Mouse (Mus musculus): ENCODE data around the gene Elmod3.

DNA sequence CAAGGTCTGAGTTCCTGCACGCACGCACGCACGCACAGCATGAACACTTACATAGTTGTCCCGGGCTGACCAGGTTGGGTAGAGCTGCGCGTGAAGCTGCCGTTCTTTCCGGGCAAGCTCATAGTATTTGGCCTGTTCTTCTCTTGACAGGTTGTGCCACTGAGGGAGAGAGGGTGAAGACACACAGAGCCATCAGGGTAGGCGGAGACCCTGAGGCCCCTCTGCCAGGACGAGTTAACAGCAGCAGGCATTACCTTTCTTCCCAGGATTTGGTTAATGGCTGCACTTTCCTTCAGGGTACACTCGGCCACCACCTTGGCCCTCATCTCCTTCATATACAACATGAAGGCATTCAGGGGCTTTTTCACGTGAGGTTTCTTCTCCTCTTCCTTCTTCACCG, 32.7 kb upstream of the Elmod3 start:
- TF ChIP-seq ZNF384 (IDR thresholded peaks at IDR 0.05; ENCODE audit: low read depth, low read length) (no peak), HCFC1 (IDR thresholded peaks at IDR 0.05; ENCODE audit: borderline replicate concordance, insufficient read depth, low read length) (no peak), MAFK (IDR thresholded peaks at IDR 0.05; ENCODE audit: insufficient read depth, low read depth, low read length) (no peak), CHD2 (IDR thresholded peaks at IDR 0.05; ENCODE audit: low read depth, low read length) (no peak)

All from ES-E14 (cell line).